Mouse (Mus musculus) embryonic facial prominence, embryonic 14.5 days (tissue): ENCODE measurements around the gene Ptpro. TPM values are rescaled to one million over a fixed set of nuclear protein-coding genes. Genes with fewer than 3 reads are reported as not detected.

Source experiments
- ATAC-seq: fragments of 200-750 bp; cut with Nextera tagmentation; 2 replicates; pipeline ENCODE4 v1.8.0; 2017; ENCODE audit warnings: low read depth, moderate number of reproducible peaks, moderate TSS enrichment
- DNase-seq: peaks from one replicate; pipeline ENCODE4 v3.0.0-alpha.2; 2015; ENCODE audit warnings: low spot score
- H3K27ac ChIP-seq: fragments of 300-500 bp; sonication (generic); replicated peaks from 2 replicates; pipeline ENCODE4 v1.5.1; 2014; ENCODE audit warnings: low read depth, mild to moderate bottlenecking, low read length, moderate library complexity
- H3K27me3 ChIP-seq: fragments of 300-500 bp; sonication (generic); replicated peaks from 2 replicates; pipeline ENCODE4 v1.6.1; 2014; ENCODE audit warnings: low read length; ENCODE audit not compliant: control insufficient read depth, insufficient read depth
- H3K36me3 ChIP-seq: fragments of 300-500 bp; sonication (generic); 2 replicates; pipeline ENCODE4 v1.6.1; 2014; ENCODE audit warnings: low read length, mixed read lengths; ENCODE audit not compliant: control insufficient read depth, insufficient read depth
- H3K4me1 ChIP-seq: fragments of 300-500 bp; sonication (generic); 2 replicates; pipeline ENCODE4 v1.6.1; 2014; ENCODE audit warnings: antibody characterized with exemption, low read length; ENCODE audit not compliant: control insufficient read depth, insufficient read depth
- H3K4me2 ChIP-seq: fragments of 300-500 bp; sonication (generic); 2 replicates; pipeline ENCODE4 v1.6.1; 2014; ENCODE audit warnings: low read depth, mild to moderate bottlenecking, low read length, moderate library complexity, mixed read lengths
- H3K4me3 ChIP-seq: fragments of 300-500 bp; sonication (generic); 2 replicates; pipeline ENCODE4 v1.5.1; 2014; ENCODE audit warnings: low read depth, mild to moderate bottlenecking, low read length
- H3K9ac ChIP-seq: fragments of 300-500 bp; sonication (generic); 2 replicates; pipeline ENCODE4 v1.6.1; 2014; ENCODE audit warnings: low read depth, mild to moderate bottlenecking, low read length, moderate library complexity, mixed read lengths
- H3K9me3 ChIP-seq: fragments of 300-500 bp; sonication (generic); 2 replicates; pipeline ENCODE4 v1.6.1; 2016; ENCODE audit warnings: low read length; ENCODE audit not compliant: control insufficient read depth
- WGBS: fragments of 180-500 bp; shearing (Covaris S2); extraction: QIAGEN DNeasy Blood & Tissue Kit; methylation state at CpG from one replicate; pipeline ENCODE4 v1.1.7; 2014; 5-methylcytosine and 5-hydroxymethylcytosine counted together
- polyA plus RNA-seq: library from polyadenylated mRNA; unstranded; fragments of >200 nt; fragmentation: Nextera tagmentation; extraction: Ambion mirVana; gene quantifications from 2 replicates; pipeline ENCODE4 v1.2.1, GENCODE M21; 2014

Ptpro gene
- polyA plus RNA-seq, 1 experiment from 2014 or later = 5.2 TPM

GRCm38 (mm10) chr6:137281541-137282049 lies 29.5 kb downstream of the Ptpro start:
- Histone ChIP-seq H3K9me3 (no peaks in the 10 kb centered on the region), H3K27ac (no peak overlapping the region), H3K4me3 (no peak overlapping the region), H3K4me1 (no peaks in the 10 kb centered on the region), H3K36me3 (no peaks in the 10 kb centered on the region), H3K27me3 (no peaks in the 10 kb centered on the region), H3K4me2 (no peak overlapping the region), H3K9ac (no peak overlapping the region)
- DNase-seq (no peak), ATAC-seq (no peak)
- 87% methylated on average over 6 of the region's 6 CpGs for WGBS

- no peak for ATAC-seq
- no peaks in the 10 kb centered on the region for H3K27me3 ChIP-seq
- WGBS = 72% methylated on average over 7 of the region's 7 CpGs
- no peak overlapping the region for H3K27ac ChIP-seq
- no peaks in the 10 kb centered on the region for H3K9me3 ChIP-seq
- H3K4me3 ChIP-seq = no peak overlapping the region
- no peaks in the 10 kb centered on the region for H3K4me1 ChIP-seq
- no peak for DNase-seq
- H3K4me2 ChIP-seq = no peak overlapping the region
- no peak overlapping the region for H3K9ac ChIP-seq
- H3K36me3 ChIP-seq = no peaks in the 10 kb centered on the region
Observed at GRCm38 (mm10) chr6:137282050-137282449, 29.9 kb downstream of the Ptpro start.

GRCm38 (mm10) chr6:137286376-137286775 lies 34.3 kb downstream of the Ptpro start:
- WGBS = 85% methylated on average over 6 of the region's 6 CpGs
- no peaks in the 10 kb centered on the region for H3K4me1 ChIP-seq
- DNase-seq (no peak), ATAC-seq (no peak)
- no peaks in the 10 kb centered on the region for H3K36me3 ChIP-seq
- H3K4me3 ChIP-seq = no peak overlapping the region
- H3K4me2 ChIP-seq = no peak overlapping the region
- no peak overlapping the region for H3K9ac ChIP-seq
- no peaks in the 10 kb centered on the region for H3K9me3 ChIP-seq
- H3K27ac ChIP-seq = no peak overlapping the region
- no peaks in the 10 kb centered on the region for H3K27me3 ChIP-seq

- no peaks in the 10 kb centered on the region for H3K9me3 ChIP-seq
- H3K4me3 ChIP-seq = no peak overlapping the region
- H3K4me1 ChIP-seq = no peaks in the 10 kb centered on the region
- DNase-seq (no peak), ATAC-seq (no peak)
- no peak overlapping the region for H3K9ac ChIP-seq
- no peaks in the 10 kb centered on the region for H3K36me3 ChIP-seq
- H3K27ac ChIP-seq = no peak overlapping the region
- no peaks in the 10 kb centered on the region for H3K27me3 ChIP-seq
- no peak overlapping the region for H3K4me2 ChIP-seq
- 76% methylated on average over 7 of the region's 7 CpGs for WGBS
Observed at GRCm38 (mm10) chr6:137287788-137288187, 35.7 kb downstream of the Ptpro start.

- H3K9me3 ChIP-seq = no peaks in the 10 kb centered on the region
- H3K4me1 ChIP-seq = no peaks in the 10 kb centered on the region
- ATAC-seq (no peak), DNase-seq (no peak)
- no peak overlapping the region for H3K27ac ChIP-seq
- no peaks in the 10 kb centered on the region for H3K36me3 ChIP-seq
- no peak overlapping the region for H3K4me3 ChIP-seq
- no peak overlapping the region for H3K9ac ChIP-seq
- no peak overlapping the region for H3K4me2 ChIP-seq
- WGBS = 88% methylated on average over 5 of the region's 5 CpGs
- no peaks in the 10 kb centered on the region for H3K27me3 ChIP-seq
Observed at GRCm38 (mm10) chr6:137288264-137288663, 36.1 kb downstream of the Ptpro start.

- ATAC-seq (no peak), DNase-seq (no peak)
- no peaks in the 10 kb centered on the region for H3K9me3 ChIP-seq
- H3K9ac ChIP-seq = no peak overlapping the region
- H3K27me3 ChIP-seq = no peaks in the 10 kb centered on the region
- H3K4me2 ChIP-seq = no peak overlapping the region
- 83% methylated on average over 2 of the region's 2 CpGs for WGBS
- no peaks in the 10 kb centered on the region; the same call in 1 of the 2 replicates for H3K4me1 ChIP-seq
- H3K4me3 ChIP-seq = no peak overlapping the region
- no peaks in the 10 kb centered on the region for H3K36me3 ChIP-seq
- H3K27ac ChIP-seq = no peak overlapping the region
Observed at GRCm38 (mm10) chr6:137292421-137292820, 40.3 kb downstream of the Ptpro start.

- H3K27me3 ChIP-seq = no peaks in the 10 kb centered on the region
- no peaks in the 10 kb centered on the region for H3K36me3 ChIP-seq
- DNase-seq (peak; percentile 75), ATAC-seq (peak; percentile 71)
- H3K4me1 ChIP-seq = no peaks in the 10 kb centered on the region; the same call in 1 of the 2 replicates
- no peak overlapping the region for H3K9ac ChIP-seq
- WGBS = 47% methylated on average over 20 of the region's 20 CpGs
- no peak overlapping the region for H3K4me3 ChIP-seq
- no peaks in the 10 kb centered on the region for H3K9me3 ChIP-seq
- H3K27ac ChIP-seq = no peak overlapping the region
- no peak overlapping the region for H3K4me2 ChIP-seq
Observed at GRCm38 (mm10) chr6:137294973-137295820, 43.1 kb downstream of the Ptpro start.

GRCm38 (mm10) chr6:137302561-137302960 lies 50.4 kb downstream of the Ptpro start:
- H3K4me1 ChIP-seq = no peaks in the 10 kb centered on the region
- H3K9ac ChIP-seq = no peak overlapping the region
- H3K27me3 ChIP-seq = no peaks in the 10 kb centered on the region
- no peak overlapping the region for H3K27ac ChIP-seq
- H3K4me2 ChIP-seq = no peak overlapping the region
- DNase-seq = no peak
- ATAC-seq = no peak
- no peak overlapping the region for H3K4me3 ChIP-seq
- 86% methylated on average over 4 of the region's 4 CpGs for WGBS
- H3K36me3 ChIP-seq = no peaks in the 10 kb centered on the region
- H3K9me3 ChIP-seq = no peaks in the 10 kb centered on the region

GRCm38 (mm10) chr6:137303824-137304223 lies 51.7 kb downstream of the Ptpro start:
- Histone ChIP-seq H3K4me2 (no peak overlapping the region), H3K4me3 (no peak overlapping the region), H3K27me3 (no peaks in the 10 kb centered on the region), H3K9me3 (no peaks in the 10 kb centered on the region), H3K27ac (no peak overlapping the region), H3K9ac (no peak overlapping the region), H3K4me1 (no peaks in the 10 kb centered on the region), H3K36me3 (no peaks in the 10 kb centered on the region)
- no peak for ATAC-seq
- 62% methylated on average over 2 of the region's 2 CpGs for WGBS
- DNase-seq = no peak
